Mouse (Mus musculus) cerebellum, postnatal 36 days (tissue): ENCODE measurements around the gene Ppt2.

Source experiments
- DNase-seq, 2 experiments: peaks; one replicate each; pipeline ENCODE4 v3.0.0; 2021 to 2022; ENCODE audit warnings: mixed read lengths in 2 of 2

The Ppt2 gene

DNA sequence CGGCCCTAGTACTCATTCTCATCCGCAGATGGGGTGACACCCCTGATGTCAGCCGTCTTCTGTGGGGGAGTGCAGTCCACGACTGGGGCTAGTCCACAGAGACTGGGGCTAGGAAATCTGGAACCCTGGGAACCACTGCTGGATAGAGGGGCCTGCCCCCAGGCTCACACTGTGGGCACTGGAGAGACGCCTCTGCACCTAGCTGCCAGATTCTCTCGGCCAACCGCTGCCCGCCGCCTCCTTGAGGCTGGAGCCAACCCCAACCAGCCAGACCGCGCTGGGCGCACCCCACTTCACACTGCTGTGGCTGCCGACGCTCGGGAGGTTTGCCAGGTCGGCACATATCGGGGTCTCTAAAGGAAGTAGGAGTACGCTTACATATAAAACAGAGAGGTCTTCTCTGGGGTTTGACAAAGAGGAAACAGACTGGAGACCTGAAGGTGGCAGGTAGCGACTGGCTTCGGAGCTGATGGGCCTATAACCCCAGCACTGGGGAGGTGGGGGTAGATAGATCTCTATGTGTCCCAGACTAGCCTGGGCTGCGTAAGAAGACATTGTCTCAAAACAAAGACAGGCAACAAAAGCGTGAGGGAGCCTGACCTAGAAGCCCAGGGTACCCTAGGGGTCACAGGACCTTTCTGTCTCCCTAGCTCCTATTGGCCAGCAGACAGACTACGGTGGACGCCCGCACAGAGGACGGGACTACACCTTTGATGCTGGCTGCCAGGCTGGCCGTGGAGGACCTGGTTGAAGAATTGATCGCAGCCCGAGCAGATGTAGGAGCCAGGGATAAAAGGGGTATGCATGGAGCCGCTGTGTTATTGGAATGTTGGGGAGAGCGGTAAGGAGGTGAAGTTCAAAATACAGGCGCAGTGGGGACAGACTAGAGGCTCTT is 42.2 kb downstream of the Ppt2 start:
- DNase-seq = peak in 1 of 2 experiments; percentile 39

DNA sequence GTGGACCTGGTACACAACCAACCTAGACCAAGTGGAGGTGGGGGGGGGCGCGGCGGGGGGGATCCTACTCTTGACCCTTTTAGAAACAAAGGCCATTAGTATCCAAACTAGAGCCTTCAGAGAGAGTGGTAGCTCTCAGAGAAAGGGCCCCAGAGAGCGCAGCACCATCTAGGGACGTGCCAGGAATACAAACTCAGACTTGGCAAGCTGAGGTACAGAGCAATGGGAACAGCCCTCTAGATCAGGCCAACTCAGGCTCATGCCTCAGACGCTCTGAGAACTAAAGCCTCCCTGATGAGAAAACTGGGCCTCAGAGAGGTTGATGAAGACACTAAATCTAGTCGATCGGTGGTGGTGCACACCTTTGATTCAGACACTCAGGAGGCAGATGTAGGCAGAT is 43.2 kb downstream of the Ppt2 start:
- no peak for DNase-seq

DNA sequence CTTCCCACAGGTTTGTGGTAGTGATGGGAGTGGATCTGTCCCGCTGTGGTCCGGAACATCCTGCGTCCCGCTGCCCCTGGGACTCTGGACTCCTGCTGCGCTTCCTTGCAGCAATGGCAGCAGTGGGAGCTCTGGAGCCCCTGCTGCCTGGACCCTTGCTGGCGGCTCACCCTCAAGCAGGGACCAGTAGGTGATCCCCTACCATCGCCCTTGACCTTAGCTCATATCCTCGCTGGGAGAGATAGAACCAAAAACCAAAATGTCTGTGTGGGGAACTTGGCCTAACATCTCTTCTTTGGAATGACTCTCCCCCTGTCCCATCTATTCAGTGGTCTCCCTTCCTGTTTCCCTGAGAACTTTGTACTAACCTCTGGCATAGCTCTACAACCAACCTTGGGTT is 44.5 kb downstream of the Ppt2 start:
- DNase-seq = no peak

DNA sequence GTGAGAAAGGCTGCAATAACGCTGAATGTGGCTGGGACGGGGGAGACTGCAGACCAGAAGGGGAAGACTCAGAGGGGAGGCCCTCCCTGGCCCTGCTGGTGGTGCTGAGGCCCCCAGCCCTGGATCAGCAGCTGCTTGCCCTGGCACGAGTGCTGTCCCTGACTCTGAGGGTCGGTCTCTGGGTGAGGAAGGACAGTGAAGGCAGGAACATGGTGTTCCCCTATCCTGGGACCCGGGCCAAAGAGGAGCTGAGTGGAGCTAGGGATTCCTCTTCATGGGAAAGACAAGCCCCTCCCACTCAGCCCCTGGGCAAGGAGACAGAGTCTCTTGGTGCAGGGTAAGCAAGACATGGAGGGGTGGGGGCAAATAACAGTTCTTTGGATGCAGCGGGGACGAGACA is 44.9 kb downstream of the Ppt2 start:
- DNase-seq = no peak

- DNase-seq = no peak
These were observed 45.8 kb downstream of the Ppt2 start for GRCm38 (mm10) chr17:34582528-34582927.

DNA sequence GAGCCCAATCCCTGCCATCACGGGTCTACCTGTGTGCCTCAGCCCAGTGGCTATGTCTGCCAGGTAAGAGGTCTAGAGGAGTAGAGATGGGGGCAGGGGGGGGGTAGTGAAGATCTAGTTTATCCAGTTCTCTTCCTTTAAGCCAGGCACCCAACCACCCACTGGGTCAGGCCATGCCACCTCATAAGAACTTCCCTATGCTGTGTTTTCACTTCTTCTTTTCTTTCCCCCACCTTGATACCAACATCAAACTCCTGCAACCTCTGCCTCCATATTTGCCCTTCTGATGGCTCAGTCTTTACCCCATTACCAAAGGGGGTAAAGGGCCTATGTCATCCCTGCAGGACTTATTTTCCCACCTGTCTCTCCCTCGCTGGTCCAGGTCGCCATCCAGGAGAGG is 50.2 kb downstream of the Ppt2 start:
- DNase-seq = no peak

GRCm38 (mm10) chr17:34576577-34576976 is 51.7 kb downstream of the Ppt2 start:
- DNase-seq = no peak

GRCm38 (mm10) chr17:34572361-34572760 is 55.9 kb downstream of the Ppt2 start:
- DNase-seq = no peak

GRCm38 (mm10) chr17:34571875-34572274 is 56.4 kb downstream of the Ppt2 start:
- DNase-seq = no peak

GRCm38 (mm10) chr17:34569919-34570318 is 58.4 kb downstream of the Ppt2 start:
- DNase-seq = no peak

- DNase-seq = no peak
These were observed 59.9 kb downstream of the Ppt2 start for GRCm38 (mm10) chr17:34568421-34568820.

- DNase-seq = no peak
These were observed 61.0 kb downstream of the Ppt2 start for GRCm38 (mm10) chr17:34567311-34567710.
